Mouse (Mus musculus): Measurements from ENCODE around the gene Mboat1. TPM values are rescaled to one million over a fixed set of nuclear protein-coding genes. Genes with fewer than 3 reads are reported as not detected.
A peak's percentile ranks its signal among the peaks of the same experiment; 100 is the strongest.

Gene Mboat1
- polyA plus RNA-seq, 1 experiment from 2014 or later, result 6.8 TPM

GRCm38 (mm10) chr13:30217588-30218371 is 81.5 kb downstream of the Mboat1 start:
- H3K9me3 ChIP-seq, result no peaks in the 10 kb centered on the region
- no peak overlapping the region for H3K27ac ChIP-seq
- 69% methylated on average over 12 of the region's 12 CpGs for WGBS
- no peaks in the 10 kb centered on the region for H3K27me3 ChIP-seq
- no peak overlapping the region for H3K9ac ChIP-seq (replicated peaks)
- H3K4me2 ChIP-seq, result no peak overlapping the region
- peaks cover 12% of the 10 kb centered on the region for H3K4me1 ChIP-seq (replicated peaks)
- no peaks in the 10 kb centered on the region for H3K36me3 ChIP-seq
- ATAC-seq (ENCODE audit: insufficient number of reproducible peaks, insufficient read depth, low FRiP score, low TSS enrichment, low read depth), result no peak
- no peak overlapping the region for H3K4me3 ChIP-seq (replicated peaks)

- Histone ChIP-seq H3K4me1 (replicated peaks) (peaks cover 12% of the 10 kb centered on the region), H3K27me3 (no peaks in the 10 kb centered on the region), H3K4me2 (no peak overlapping the region), H3K36me3 (peaks cover 4% of the 10 kb centered on the region; the same call in 1 of the 2 replicates), H3K9ac (replicated peaks) (no peak overlapping the region), H3K27ac (no peak overlapping the region), H3K4me3 (replicated peaks) (no peak overlapping the region), H3K9me3 (no peaks in the 10 kb centered on the region; the same call in 1 of the 2 replicates)
- ATAC-seq (ENCODE audit: insufficient number of reproducible peaks, insufficient read depth, low FRiP score, low TSS enrichment, low read depth), result no peak
- 60% methylated on average over 7 of the region's 7 CpGs for WGBS
Measured at GRCm38 (mm10) chr13:30219597-30219996, 83.3 kb downstream of the Mboat1 start.

- H3K27ac ChIP-seq, result 0 out of 2 replicates have a peak overlapping the region, but pooled peaks have one; percentile 17
- ATAC-seq (ENCODE audit: insufficient number of reproducible peaks, insufficient read depth, low FRiP score, low TSS enrichment, low read depth), result no peak
Measured at GRCm38 (mm10) chr13:30221316-30221715, 85.0 kb downstream of the Mboat1 start.

GRCm38 (mm10) chr13:30224114-30224513 is 87.8 kb downstream of the Mboat1 start:
- H3K9ac ChIP-seq (replicated peaks), result no peak overlapping the region
- no peaks in the 10 kb centered on the region for H3K27me3 ChIP-seq
- WGBS, result 91% methylated on average over 10 of the region's 10 CpGs
- H3K4me3 ChIP-seq (replicated peaks), result no peak overlapping the region
- no peak overlapping the region for H3K4me2 ChIP-seq
- H3K27ac ChIP-seq, result no peak overlapping the region
- ATAC-seq (ENCODE audit: insufficient number of reproducible peaks, insufficient read depth, low FRiP score, low TSS enrichment, low read depth), result no peak
- H3K9me3 ChIP-seq, result no peaks in the 10 kb centered on the region; the same call in 1 of the 2 replicates
- H3K36me3 ChIP-seq, result peaks cover 5% of the 10 kb centered on the region; the same call in 1 of the 2 replicates
- peaks cover 18% of the 10 kb centered on the region for H3K4me1 ChIP-seq (replicated peaks)

More at GRCm38 (mm10) chr13:30221316-30221715, 85.0 kb downstream of the Mboat1 start:
- peaks cover 5% of the 10 kb centered on the region; the same call in 1 of the 2 replicates for H3K36me3 ChIP-seq
- WGBS, result 22% methylated on average over 3 of the region's 3 CpGs
- H3K27me3 ChIP-seq, result no peaks in the 10 kb centered on the region
- H3K4me1 ChIP-seq (replicated peaks), result peaks cover 12% of the 10 kb centered on the region
- H3K9me3 ChIP-seq, result no peaks in the 10 kb centered on the region; the same call in 1 of the 2 replicates
- no peak overlapping the region for H3K4me3 ChIP-seq (replicated peaks)
- no peak overlapping the region for H3K4me2 ChIP-seq
- no peak overlapping the region for H3K9ac ChIP-seq (replicated peaks)

GRCm38 (mm10) chr13:30224659-30225058 is 88.4 kb downstream of the Mboat1 start:
- Histone ChIP-seq H3K4me2 (no peak overlapping the region), H3K36me3 (peaks cover 5% of the 10 kb centered on the region; the same call in 1 of the 2 replicates), H3K4me3 (replicated peaks) (no peak overlapping the region), H3K27me3 (no peaks in the 10 kb centered on the region), H3K4me1 (replicated peaks) (peaks cover 18% of the 10 kb centered on the region), H3K27ac (no peak overlapping the region), H3K9ac (replicated peaks) (no peak overlapping the region), H3K9me3 (no peaks in the 10 kb centered on the region; the same call in 1 of the 2 replicates)
- WGBS, result 93% methylated on average over 6 of the region's 6 CpGs
- no peak for ATAC-seq (ENCODE audit: insufficient number of reproducible peaks, insufficient read depth, low FRiP score, low TSS enrichment, low read depth)

GRCm38 (mm10) chr13:30228762-30229161 is 92.5 kb downstream of the Mboat1 start:
- H3K9me3 ChIP-seq, result no peaks in the 10 kb centered on the region; the same call in 1 of the 2 replicates
- no peak overlapping the region for H3K4me3 ChIP-seq (replicated peaks)
- no peak for ATAC-seq (ENCODE audit: insufficient number of reproducible peaks, insufficient read depth, low FRiP score, low TSS enrichment, low read depth)
- no peaks in the 10 kb centered on the region for H3K27me3 ChIP-seq
- 69% methylated on average over 5 of the region's 5 CpGs for WGBS
- H3K27ac ChIP-seq, result no peak overlapping the region
- no peak overlapping the region for H3K9ac ChIP-seq (replicated peaks)
- peaks cover 6% of the 10 kb centered on the region for H3K4me1 ChIP-seq (replicated peaks)
- no peak overlapping the region for H3K4me2 ChIP-seq
- H3K36me3 ChIP-seq, result peaks cover 5% of the 10 kb centered on the region; the same call in 1 of the 2 replicates

GRCm38 (mm10) chr13:30229625-30230139 is 93.4 kb downstream of the Mboat1 start:
- WGBS, result 93% methylated on average over 9 of the region's 9 CpGs
- Histone ChIP-seq H3K27me3 (no peaks in the 10 kb centered on the region), H3K4me1 (replicated peaks) (peaks cover 6% of the 10 kb centered on the region), H3K4me3 (replicated peaks) (no peak overlapping the region), H3K4me2 (no peak overlapping the region), H3K27ac (no peak overlapping the region), H3K9me3 (no peaks in the 10 kb centered on the region; the same call in 1 of the 2 replicates), H3K9ac (replicated peaks) (no peak overlapping the region), H3K36me3 (no peaks in the 10 kb centered on the region)
- no peak for ATAC-seq (ENCODE audit: insufficient number of reproducible peaks, insufficient read depth, low FRiP score, low TSS enrichment, low read depth)

- Histone ChIP-seq H3K9ac (replicated peaks) (no peak overlapping the region), H3K36me3 (no peaks in the 10 kb centered on the region), H3K9me3 (no peaks in the 10 kb centered on the region), H3K4me3 (replicated peaks) (no peak overlapping the region), H3K4me2 (peak overlapping the region; percentile 8), H3K27me3 (no peaks in the 10 kb centered on the region), H3K27ac (peak overlapping the region; percentile 70; the same call in 1 of the 2 replicates), H3K4me1 (replicated peaks) (peaks cover 10% of the 10 kb centered on the region)
- 50% methylated on average over 11 of the region's 11 CpGs for WGBS
- ATAC-seq (ENCODE audit: insufficient number of reproducible peaks, insufficient read depth, low FRiP score, low TSS enrichment, low read depth), result peak; percentile 71; the same call in 1 of the 2 replicates
Measured at GRCm38 (mm10) chr13:30235056-30235750, 98.9 kb downstream of the Mboat1 start.

GRCm38 (mm10) chr13:30239396-30239795 is 103.1 kb downstream of the Mboat1 start:
- no peak overlapping the region for H3K4me2 ChIP-seq
- peaks cover 10% of the 10 kb centered on the region for H3K4me1 ChIP-seq (replicated peaks)
- H3K27me3 ChIP-seq, result no peaks in the 10 kb centered on the region
- ATAC-seq (ENCODE audit: insufficient number of reproducible peaks, insufficient read depth, low FRiP score, low TSS enrichment, low read depth), result no peak
- WGBS, result 87% methylated on average over 6 of the region's 6 CpGs
- no peak overlapping the region for H3K9ac ChIP-seq (replicated peaks)
- H3K27ac ChIP-seq, result no peak overlapping the region
- H3K4me3 ChIP-seq (replicated peaks), result no peak overlapping the region
- no peaks in the 10 kb centered on the region for H3K36me3 ChIP-seq
- H3K9me3 ChIP-seq, result no peaks in the 10 kb centered on the region

GRCm38 (mm10) chr13:30245573-30245972 is 109.3 kb downstream of the Mboat1 start:
- 82% methylated on average over 4 of the region's 4 CpGs for WGBS
- Histone ChIP-seq H3K4me2 (no peak overlapping the region), H3K9me3 (no peaks in the 10 kb centered on the region), H3K9ac (replicated peaks) (no peak overlapping the region), H3K36me3 (no peaks in the 10 kb centered on the region), H3K27me3 (no peaks in the 10 kb centered on the region), H3K4me1 (replicated peaks) (peaks cover 9% of the 10 kb centered on the region), H3K4me3 (replicated peaks) (no peak overlapping the region), H3K27ac (no peak overlapping the region)
- ATAC-seq (ENCODE audit: insufficient number of reproducible peaks, insufficient read depth, low FRiP score, low TSS enrichment, low read depth), result no peak

- no peak overlapping the region for H3K27ac ChIP-seq
Measured at GRCm38 (mm10) chr13:30250341-30250905, 114.1 kb downstream of the Mboat1 start.

More at GRCm38 (mm10) chr13:30250341-30250905, 114.1 kb downstream of the Mboat1 start:
- Histone ChIP-seq H3K4me1 (replicated peaks) (peaks cover 15% of the 10 kb centered on the region), H3K4me3 (replicated peaks) (no peak overlapping the region), H3K36me3 (no peaks in the 10 kb centered on the region), H3K9me3 (no peaks in the 10 kb centered on the region), H3K27me3 (no peaks in the 10 kb centered on the region), H3K9ac (replicated peaks) (no peak overlapping the region), H3K4me2 (no peak overlapping the region)
- ATAC-seq (ENCODE audit: insufficient number of reproducible peaks, insufficient read depth, low FRiP score, low TSS enrichment, low read depth), result no peak
- 33% methylated on average over 5 of the region's 5 CpGs for WGBS
